Mouse (Mus musculus): ENCODE data around the gene Cox8a.

GRCm38 (mm10) chr19:7212216-7212615, 5.2 kb downstream of the Cox8a start:
- TF ChIP-seq POLR2A (IDR thresholded peaks at IDR 0.05; ENCODE audit: low read depth, low read length) (no peak), CTCF (IDR thresholded peaks at IDR 0.05; ENCODE audit: extremely low read depth, insufficient read depth, insufficient read length, insufficient replicate concordance) (no peak)

Data from spleen, adult 2 months (tissue).